In genomic region chr3:127837154-127837865, GRCm38 (mm10) we compare ENCODE assay signal across 8 mouse cellular contexts. TPM values are rescaled to one million over a fixed set of nuclear protein-coding genes. Genes with fewer than 3 reads are reported as not detected.
DNase-seq lines count a peak whose midpoint lies in the region; ATAC-seq and TF ChIP-seq lines count a peak whose summit lies in the region.

TSS of gene Ap1ar (minus strand) at chr3:127837523.

- H3K9me3 ChIP-seq in ES-Bruce4 (replicated peaks; ENCODE audit: control insufficient read depth, insufficient read depth, low read length, poor library complexity, severe bottlenecking): no peaks in the 10 kb centered on the region
- no peaks in the 10 kb centered on the region for H3K9me3 ChIP-seq in forebrain, embryonic 14.5 days (replicated peaks; ENCODE audit: control insufficient read depth, low read length)
- no peaks in the 10 kb centered on the region for H3K9me3 ChIP-seq in neural tube, embryonic 15.5 days (replicated peaks)

- peak; percentile 27 for TF ChIP-seq CTCF in ES-Bruce4 (IDR thresholded peaks at IDR 0.05; ENCODE audit: low read depth, low read length)

- intact Hi-C loops in heart, postnatal 14 days (cut with DNase I): loop anchor here (5.0 kb wide), 1 partner anchor 45 kb away; no protein-coding TSS in a partner anchor

- H3K4me2 ChIP-seq in forebrain, embryonic 14.5 days (ENCODE audit: low read length): peak within 1 kb of the TSS; percentile 93
- H3K4me2 ChIP-seq in neural tube, embryonic 15.5 days: peak within 1 kb of the TSS; percentile 76

- peak; percentile 98 for DNase-seq in forebrain, embryonic 14.5 days (ENCODE audit: low spot score)
- DNase-seq in heart, postnatal 14 days: peak; percentile 98
- peak; percentile 97 for DNase-seq in layer of hippocampus, adult 11-12 months (ENCODE audit: low spot score)
- peak; percentile 94 to 96 for DNase-seq in lung, adult 18-20 months
- DNase-seq in testis, postnatal 14 days (ENCODE audit: low spot score): peak; percentile 93

- TF ChIP-seq POLR2A in ES-Bruce4 (IDR thresholded peaks at IDR 0.05; ENCODE audit: insufficient read depth, low read length): peak; percentile 59

- TF ChIP-seq EP300 in ES-Bruce4 (IDR thresholded peaks at IDR 0.05; ENCODE audit: insufficient read depth, low read depth, low read length): 0 out of 2 replicates have a peak, but pooled peaks have one; percentile 35

- H3K9ac ChIP-seq in ES-Bruce4 (ENCODE audit: low read depth, poor library complexity, severe bottlenecking): peak within 1 kb of the TSS; percentile 94
- peak within 1 kb of the TSS; percentile 94 for H3K9ac ChIP-seq in forebrain, embryonic 14.5 days (ENCODE audit: low read length)
- H3K9ac ChIP-seq in neural tube, embryonic 15.5 days (replicated peaks): peak within 1 kb of the TSS; percentile 83

- peak within 1 kb of the TSS; percentile 100 for H3K4me3 ChIP-seq in ES-Bruce4 (ENCODE audit: low read depth, low read length)
- H3K4me3 ChIP-seq in forebrain, embryonic 14.5 days (ENCODE audit: low read depth, low read length): peak within 1 kb of the TSS; percentile 89
- H3K4me3 ChIP-seq in neural tube, embryonic 15.5 days (replicated peaks): peak within 1 kb of the TSS; percentile 90

- no peaks in the 10 kb centered on the region for H3K4me1 ChIP-seq in ES-Bruce4 (ENCODE audit: control insufficient read depth, insufficient read depth, low read length)
- H3K4me1 ChIP-seq in forebrain, embryonic 14.5 days (ENCODE audit: control insufficient read depth, insufficient read depth, low read length): peaks cover 16% of the 10 kb centered on the region
- peaks cover 31% of the 10 kb centered on the region for H3K4me1 ChIP-seq in neural tube, embryonic 15.5 days

- H3K27me3 ChIP-seq in ES-Bruce4 (ENCODE audit: control insufficient read depth, insufficient read depth, low read length, poor library complexity, severe bottlenecking): no peaks in the 10 kb centered on the region
- no peaks in the 10 kb centered on the region for H3K27me3 ChIP-seq in forebrain, embryonic 14.5 days (replicated peaks; ENCODE audit: control insufficient read depth, insufficient read depth, low read length)
- H3K27me3 ChIP-seq in neural tube, embryonic 15.5 days (replicated peaks): no peaks in the 10 kb centered on the region

- WGBS in forebrain, embryonic 14.5 days: under 1% methylated on average over 72 of the region's 89 CpGs
- under 1% methylated on average over 84 of the region's 89 CpGs for WGBS in neural tube, embryonic 15.5 days

- peak; percentile 98 for ATAC-seq in cerebellum, adult (ENCODE audit: insufficient number of reproducible peaks, low FRiP score, low TSS enrichment)
- ATAC-seq in forebrain, embryonic 14.5 days: peak; percentile 99
- peak; percentile 98 for ATAC-seq in neural tube, embryonic 15.5 days (ENCODE audit: low FRiP score)

- H3K36me3 ChIP-seq in ES-Bruce4 (ENCODE audit: control insufficient read depth, insufficient read depth, low read length, poor library complexity, severe bottlenecking): peaks cover 6% of the 10 kb centered on the region; the same call in 1 of the 2 replicates
- peaks cover 3% of the 10 kb centered on the region; the same call in 1 of the 2 replicates for H3K36me3 ChIP-seq in forebrain, embryonic 14.5 days (ENCODE audit: control insufficient read depth, insufficient read depth, low read length)
- no peaks in the 10 kb centered on the region for H3K36me3 ChIP-seq in neural tube, embryonic 15.5 days

- peak within 1 kb of the TSS; percentile 40 for H3K27ac ChIP-seq in ES-Bruce4 (ENCODE audit: insufficient read depth, low read length)
- H3K27ac ChIP-seq in forebrain, embryonic 14.5 days (ENCODE audit: low read depth, low read length): peak within 1 kb of the TSS; percentile 83
- H3K27ac ChIP-seq in neural tube, embryonic 15.5 days (replicated peaks): peak within 1 kb of the TSS; percentile 93

RNA-seq across cellular contexts. Expression of gene Ap1ar, which starts in this region (rescaled TPM):
- 61.7 and 63.3 TPM in 2 replicates for polyA plus RNA-seq in ES-Bruce4 (2011; ENCODE audit: insufficient read depth, insufficient read length, low read depth, missing spikeins)
- polyA plus RNA-seq in forebrain, embryonic 14.5 days (2014; fragmentation: Nextera tagmentation; extraction: Ambion mirVana): 42.8 and 53.3 TPM in 2 replicates
- 10 to 100 TPM; 16.0 to 16.7 TPM for total RNA-seq in heart, postnatal 14 days (2021)
- 94.2 and 105 TPM in 2 replicates for polyA plus RNA-seq in neural tube, embryonic 15.5 days (2015; fragmentation: Nextera tagmentation; extraction: Ambion mirVana)

Comparison
In these comparisons a context has a peak if more than half of its experiments do, and no peak if none do; other contexts are left out.
1. Peak in every context shown above with its lines: DNase-seq, ATAC-seq, H3K4me3 ChIP-seq and H3K27ac ChIP-seq.
2. H3K27ac ChIP-seq: peak in every context shown above with its lines; median percentile 93 in neural tube, embryonic 15.5 days; 83 in forebrain, embryonic 14.5 days; 40 in ES-Bruce4.